Mouse (Mus musculus) G1E-ER4 (cell line): ENCODE results near the gene Vmn2r102. TPM values are rescaled to one million over a fixed set of nuclear protein-coding genes. Genes with fewer than 3 reads are reported as not detected.

Experiments used
- GATA1 ChIP-seq: IDR thresholded peaks from one replicate; pipeline ENCODE4 v1.8.0; 2012; ENCODE audit warnings: low read length, inconsistent platforms
- polyA plus RNA-seq: library from polyadenylated mRNA; stranded (reverse); fragments of >175 nt; gene quantifications from 2 replicates; pipeline ENCODE4 v1.2.3, GENCODE M21; 2012

The Vmn2r102 gene
- not detected in 2 replicates for polyA plus RNA-seq

GRCm38 (mm10) chr17:19660028-19660427 lies at the start of gene Vmn2r102:
Gene Vmn2r102 (plus strand): TSS chr17:19660328.
- TF ChIP-seq GATA1 = no peak

GRCm38 (mm10) chr17:19629328-19629727 lies 30.8 kb upstream of the Vmn2r102 start:
- no peak for TF ChIP-seq GATA1

GRCm38 (mm10) chr17:19658447-19658846 lies 1.7 kb upstream of the Vmn2r102 start:
- TF ChIP-seq GATA1 = no peak

DNA sequence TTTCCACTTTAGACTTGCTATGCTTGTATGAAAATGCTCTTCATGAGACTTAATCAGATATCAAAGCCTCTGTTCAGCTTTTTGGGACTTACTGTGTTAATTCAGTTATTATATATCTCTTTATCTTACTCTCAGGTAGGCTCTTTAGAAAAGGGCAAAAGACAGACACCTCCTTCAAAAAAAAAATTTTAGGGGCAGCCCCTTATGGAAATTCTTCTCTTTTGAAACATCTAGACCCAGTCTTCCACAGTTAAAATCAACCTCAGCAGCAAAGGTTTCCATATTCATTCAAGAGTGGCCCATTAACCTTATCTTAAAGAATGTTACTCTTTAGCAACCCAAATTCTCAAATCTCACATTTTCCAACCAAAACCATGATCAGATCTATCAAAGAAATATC lies 31.9 kb downstream of the Vmn2r102 start:
- no peak for TF ChIP-seq GATA1

Other genes starting within 250 kb of the Vmn2r102 start
- not detected in 2 replicates for gene Vmn2r100, start 155.6 kb upstream of the Vmn2r102 start, polyA plus RNA-seq
- not detected in 2 replicates for gene Vmn2r101, start 83.1 kb upstream of the Vmn2r102 start, polyA plus RNA-seq
- not detected in 2 replicates for gene Vmn2r103, start 113.0 kb downstream of the Vmn2r102 start, polyA plus RNA-seq